Mouse (Mus musculus): ENCODE measurements around the gene Retsat.

DNA sequence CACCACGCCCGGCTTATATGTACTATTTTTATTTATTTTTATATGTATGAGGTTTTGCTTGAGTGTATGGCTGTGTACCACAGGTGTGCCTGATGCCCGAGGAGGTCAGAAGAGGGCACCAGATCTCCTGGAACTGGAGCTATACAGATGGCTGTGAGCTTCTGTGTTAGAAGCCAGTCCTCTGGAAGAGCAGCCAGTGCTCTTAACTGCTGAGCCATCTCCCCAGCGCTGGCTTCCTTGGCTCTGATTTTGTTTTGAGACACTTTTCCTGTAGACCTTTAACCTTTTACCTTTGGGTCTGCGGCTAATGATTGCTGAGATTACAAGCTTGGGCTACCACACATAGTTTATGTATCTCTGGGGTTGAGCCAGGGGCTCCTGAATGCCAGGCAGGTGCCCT, 30.8 kb upstream of the Retsat start:
- no peak for TF ChIP-seq POLR2A (IDR thresholded peaks at IDR 0.05; ENCODE audit: control insufficient read depth, extremely low read depth, insufficient read depth, low read length, poor library complexity)
- no peak for TF ChIP-seq CTCF (IDR thresholded peaks at IDR 0.05; ENCODE audit: borderline replicate concordance, control insufficient read depth, extremely low read depth, insufficient read depth, low read length, poor library complexity)

All from thymus, adult 2 months (tissue).